Mouse (Mus musculus) bone marrow, adult 2 months (tissue): ENCODE results near the gene Ciz1. TPM values are rescaled to one million over a fixed set of nuclear protein-coding genes. Genes with fewer than 3 reads are reported as not detected.

Experiments
- H3K27ac ChIP-seq: fragments of 200-500 bp; 2 replicates; pipeline ENCODE4 v1.5.1; 2012; ENCODE audit warnings: low read depth, mild to moderate bottlenecking, control low read depth, inconsistent platforms, low read length; ENCODE audit not compliant: control insufficient read depth, poor library complexity, insufficient read depth
- H3K4me1 ChIP-seq: fragments of 200-500 bp; 2 replicates; pipeline ENCODE4 v1.6.1; 2011; ENCODE audit warnings: low read length; ENCODE audit not compliant: control insufficient read depth, insufficient read depth
- H3K4me3 ChIP-seq: fragments of 200-500 bp; replicated peaks from 2 replicates; pipeline ENCODE3; 2011; ENCODE audit warnings: mild to moderate bottlenecking, low read depth, low read length, control low read depth; ENCODE audit not compliant: control insufficient read depth
- CTCF ChIP-seq: fragments of 200-500 bp; IDR thresholded peaks from 2 replicates; pipeline ENCODE4 v1.5.1; 2011; ENCODE audit warnings: low read length, control low read depth; ENCODE audit not compliant: control insufficient read depth, insufficient read depth
- POLR2A ChIP-seq: fragments of 200-500 bp; IDR thresholded peaks from 2 replicates; pipeline ENCODE4 v1.6.1; 2011; ENCODE audit warnings: low read depth, mild to moderate bottlenecking, control low read depth, low read length, borderline replicate concordance; ENCODE audit not compliant: control insufficient read depth
- WGBS: fragments of 180-500 bp; shearing (Covaris S2); methylation state at CpG from one replicate; pipeline ENCODE4 v1.1.7; 2018; 5-methylcytosine and 5-hydroxymethylcytosine counted together
- polyA plus RNA-seq: library from polyadenylated mRNA; stranded (reverse); fragments of >200 nt; gene quantifications from 2 replicates; pipeline ENCODE4 v1.2.4, GENCODE M21; 2011; ENCODE audit warnings: low replicate concordance; ENCODE audit not compliant: missing spikeins, insufficient read depth, insufficient read length

The Ciz1 gene
- polyA plus RNA-seq, 1 experiment, result 127 TPM

DNA sequence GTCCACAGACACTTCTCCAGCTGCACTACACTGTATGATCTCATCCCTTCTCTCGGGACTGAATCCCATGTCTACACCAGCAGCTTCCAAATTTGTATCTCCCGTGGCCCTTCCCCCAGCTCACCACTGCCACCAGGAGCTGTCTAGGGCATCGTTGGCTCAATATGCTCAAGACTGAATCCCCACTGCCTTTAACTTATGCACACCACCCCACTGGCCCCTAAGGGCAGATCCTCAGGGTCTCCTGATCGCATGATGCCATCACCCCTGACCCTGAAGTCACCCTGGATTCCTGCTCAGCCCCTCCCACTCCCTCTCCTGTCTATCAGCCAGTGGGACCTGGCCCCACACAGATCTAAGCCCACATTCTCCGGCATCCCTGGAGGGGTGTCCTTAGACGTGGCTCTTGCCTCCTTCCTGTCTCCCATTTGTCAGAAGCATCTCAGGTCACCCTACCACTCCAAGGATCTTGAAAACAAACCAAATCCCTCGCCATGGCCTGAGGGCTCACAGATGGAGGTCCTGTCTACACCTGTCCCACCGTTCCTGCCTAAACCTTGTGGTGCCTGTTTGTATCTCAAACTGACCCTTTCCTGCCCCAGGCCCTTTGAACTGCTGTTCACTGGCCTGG lies 2.4 kb upstream of the Ciz1 start:
- WGBS, result 62% methylated on average over 8 of the region's 8 CpGs
- Histone ChIP-seq H3K4me3 (no peak overlapping the region), H3K27ac (no peak overlapping the region), H3K4me1 (no peaks in the 10 kb centered on the region)
- no peak for TF ChIP-seq CTCF
- TF ChIP-seq POLR2A, result no peak

GRCm38 (mm10) chr2:32350471-32351051 lies 1.6 kb upstream of the Ciz1 start:
- no peak overlapping the region for H3K27ac ChIP-seq
- no peaks in the 10 kb centered on the region for H3K4me1 ChIP-seq
- H3K4me3 ChIP-seq, result no peak overlapping the region
- TF ChIP-seq CTCF (no peak), POLR2A (no peak)
- WGBS, result 53% methylated on average over 13 of the region's 13 CpGs

DNA sequence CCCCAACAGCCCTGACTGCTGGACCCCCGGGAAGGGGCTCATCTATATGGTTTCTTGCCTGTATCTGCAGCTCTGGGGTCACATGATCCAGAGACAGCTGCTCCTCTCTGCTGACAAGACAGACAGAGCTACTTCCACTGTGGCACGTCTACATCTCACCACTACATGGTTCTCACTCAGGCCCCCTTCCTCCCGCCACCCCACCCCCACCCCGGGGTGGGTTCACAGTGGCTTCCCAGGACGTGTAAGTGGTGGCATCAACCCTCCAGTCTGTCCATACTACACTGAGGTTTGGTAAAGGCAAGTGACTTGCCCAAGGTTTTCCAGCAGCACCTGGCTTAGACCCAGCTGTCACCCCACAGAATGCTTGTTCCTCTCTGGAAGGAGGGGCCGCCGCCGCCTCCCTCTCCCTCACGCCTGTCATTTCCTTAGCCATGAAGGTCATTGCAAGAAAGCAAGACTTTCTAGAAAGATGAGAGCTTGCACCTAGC lies 611 bp upstream of the Ciz1 start:
- 30% methylated on average over 9 of the region's 9 CpGs for WGBS
- no peaks in the 10 kb centered on the region for H3K4me1 ChIP-seq
- TF ChIP-seq CTCF (no peak), POLR2A (no peak)
- no peak overlapping the region for H3K4me3 ChIP-seq
- H3K27ac ChIP-seq, result no peak overlapping the region

- under 1% methylated on average over 63 of the region's 63 CpGs for WGBS
- H3K4me1 ChIP-seq, result no peaks in the 10 kb centered on the region
- peak within 1 kb of the TSS; percentile 48 for H3K4me3 ChIP-seq
- H3K27ac ChIP-seq, result no peak within 1 kb of the TSS
- TF ChIP-seq POLR2A (no peak), CTCF (peak; percentile 89)
These were observed 948 bp downstream of the Ciz1 start, which contains the start of gene Dnm1 for GRCm38 (mm10) chr2:32353007-32353542. TSS of gene Dnm1 (minus strand) at chr2:32353338.

GRCm38 (mm10) chr2:32353836-32354235 lies 1.7 kb downstream of the Ciz1 start:
- TF ChIP-seq POLR2A (no peak), CTCF (no peak)
- WGBS, result 66% methylated on average over 6 of the region's 6 CpGs
- H3K27ac ChIP-seq, result no peak overlapping the region
- no peak overlapping the region for H3K4me3 ChIP-seq
- no peaks in the 10 kb centered on the region for H3K4me1 ChIP-seq

- Histone ChIP-seq H3K27ac (no peak overlapping the region), H3K4me3 (no peak overlapping the region), H3K4me1 (no peaks in the 10 kb centered on the region)
- no peak for TF ChIP-seq CTCF
- TF ChIP-seq POLR2A, result no peak
- WGBS, result 87% methylated on average over 3 of the region's 3 CpGs
These were observed 2.3 kb downstream of the Ciz1 start for GRCm38 (mm10) chr2:32354336-32354895.

DNA sequence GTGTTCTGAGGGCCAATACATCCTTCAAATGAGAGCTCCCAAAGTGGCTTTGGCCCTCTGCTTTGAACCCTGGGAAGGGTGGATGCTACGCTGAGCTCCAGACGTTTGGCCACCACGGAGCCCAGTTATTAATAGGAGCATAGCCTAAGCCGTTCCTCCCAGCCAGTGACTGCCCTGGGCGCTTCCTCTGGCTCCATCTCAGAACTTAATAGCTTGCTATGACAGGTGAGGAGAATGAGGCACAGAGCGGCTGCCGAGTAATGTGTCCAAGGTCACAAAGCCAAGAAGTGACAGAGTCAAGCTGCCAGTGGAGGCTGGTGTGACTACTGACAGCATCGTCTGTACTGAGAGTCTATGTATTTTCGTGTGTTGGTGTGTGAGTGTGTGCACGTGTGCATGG lies 4.1 kb downstream of the Ciz1 start:
- TF ChIP-seq POLR2A (no peak), CTCF (no peak)
- Histone ChIP-seq H3K4me3 (no peak overlapping the region), H3K4me1 (no peaks in the 10 kb centered on the region; the same call in 1 of the 2 replicates), H3K27ac (no peak overlapping the region)
- WGBS, result 79% methylated on average over 10 of the region's 10 CpGs

DNA sequence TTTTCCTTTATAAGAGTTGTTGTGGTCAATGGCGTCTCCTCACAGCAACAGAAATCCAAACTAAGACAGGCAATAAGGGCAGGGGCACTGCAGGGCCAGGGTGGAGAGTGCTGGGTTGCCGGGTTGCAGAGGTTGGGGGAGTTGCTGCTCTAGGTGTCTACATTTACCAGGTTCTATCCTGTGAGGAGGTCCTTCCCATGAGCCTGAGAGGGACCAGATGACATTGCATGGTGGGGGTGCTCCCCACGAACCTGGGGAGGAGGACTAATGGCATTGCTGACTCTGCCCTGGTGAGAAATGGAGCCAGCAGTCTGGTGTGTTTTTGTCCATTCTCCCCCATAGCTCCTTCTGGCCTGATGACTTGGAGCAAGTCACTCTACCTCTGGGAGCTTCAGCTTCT lies 5.6 kb downstream of the Ciz1 start:
- Histone ChIP-seq H3K27ac (no peak overlapping the region), H3K4me1 (no peaks in the 10 kb centered on the region; the same call in 1 of the 2 replicates), H3K4me3 (no peak overlapping the region)
- WGBS, result 71% methylated on average over 3 of the region's 3 CpGs
- TF ChIP-seq POLR2A (no peak), CTCF (no peak)
